Mouse (Mus musculus): ENCODE results near the gene Synpo2l.

Synpo2l gene

GRCm38 (mm10) chr14:20677906-20678305 lies 9.8 kb upstream of the Synpo2l start:
- DNase-seq, result no peak

- DNase-seq, result peak; percentile 99
Measured at GRCm38 (mm10) chr14:20674064-20674833, 6.1 kb upstream of the Synpo2l start, which contains the start of gene Sec24c. TSS of gene Sec24c (plus strand) at chr14:20674308.

DNA sequence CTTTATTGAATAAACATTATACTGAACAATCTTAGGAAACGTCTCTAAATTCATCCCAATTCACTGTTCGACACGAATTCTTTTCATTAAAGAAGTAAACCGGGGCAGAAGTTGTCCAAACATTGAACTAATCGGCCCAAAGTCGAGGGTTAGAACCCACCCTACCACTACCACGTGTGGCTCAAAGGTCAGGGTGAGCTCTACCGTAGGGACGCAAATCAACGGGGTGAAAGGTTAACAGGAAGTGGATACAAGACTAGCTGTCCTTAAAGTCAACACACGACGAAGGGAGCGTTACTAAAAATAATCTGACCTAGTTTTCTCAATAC lies 5.5 kb upstream of the Synpo2l start:
- peak; percentile 55 for DNase-seq

DNA sequence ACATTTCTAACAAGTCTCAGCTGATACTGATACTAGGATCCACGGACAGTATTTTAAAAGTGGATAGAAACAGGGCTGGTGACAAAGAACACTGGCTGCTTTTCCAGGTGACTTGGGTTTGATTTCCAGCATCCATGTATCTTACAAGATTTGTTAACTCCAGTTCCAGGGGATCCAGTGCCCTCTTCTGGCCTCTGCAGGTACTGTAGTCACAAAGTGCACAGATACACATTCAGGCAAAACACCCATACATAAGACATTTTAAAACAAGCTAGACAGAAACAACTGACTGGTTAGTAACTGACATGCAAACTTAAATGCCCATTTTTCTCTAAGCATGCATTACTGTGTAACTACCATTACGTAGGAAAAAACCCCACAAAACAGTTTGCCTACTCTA lies 4.8 kb upstream of the Synpo2l start:
- peak; percentile 56 for DNase-seq

- DNase-seq, result no peak
Measured at GRCm38 (mm10) chr14:20667469-20667868, 685 bp downstream of the Synpo2l start.

GRCm38 (mm10) chr14:20664436-20664835 lies 3.7 kb downstream of the Synpo2l start:
- no peak for DNase-seq

DNA sequence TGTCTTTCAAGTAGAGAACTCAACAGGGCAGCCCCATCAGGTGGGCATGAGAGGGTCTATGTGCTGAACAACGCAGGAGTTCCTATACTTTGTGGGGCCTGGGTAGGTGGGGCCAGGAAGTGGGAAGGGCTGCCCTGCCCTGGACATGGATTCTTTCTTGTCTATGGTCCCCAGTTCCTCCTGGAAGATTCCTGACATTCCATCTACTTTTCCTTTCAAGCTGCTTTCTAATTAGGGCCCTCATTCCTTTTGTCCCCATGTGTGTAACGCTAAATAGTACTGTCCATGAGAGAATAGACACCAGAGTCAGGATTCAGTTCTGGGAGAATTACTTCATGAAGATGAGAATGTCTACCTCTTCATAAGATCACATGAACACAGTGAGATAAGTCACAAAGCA lies 4.6 kb downstream of the Synpo2l start:
- DNase-seq, result no peak

- no peak for DNase-seq
Measured at GRCm38 (mm10) chr14:20662740-20663139, 5.4 kb downstream of the Synpo2l start.

DNA sequence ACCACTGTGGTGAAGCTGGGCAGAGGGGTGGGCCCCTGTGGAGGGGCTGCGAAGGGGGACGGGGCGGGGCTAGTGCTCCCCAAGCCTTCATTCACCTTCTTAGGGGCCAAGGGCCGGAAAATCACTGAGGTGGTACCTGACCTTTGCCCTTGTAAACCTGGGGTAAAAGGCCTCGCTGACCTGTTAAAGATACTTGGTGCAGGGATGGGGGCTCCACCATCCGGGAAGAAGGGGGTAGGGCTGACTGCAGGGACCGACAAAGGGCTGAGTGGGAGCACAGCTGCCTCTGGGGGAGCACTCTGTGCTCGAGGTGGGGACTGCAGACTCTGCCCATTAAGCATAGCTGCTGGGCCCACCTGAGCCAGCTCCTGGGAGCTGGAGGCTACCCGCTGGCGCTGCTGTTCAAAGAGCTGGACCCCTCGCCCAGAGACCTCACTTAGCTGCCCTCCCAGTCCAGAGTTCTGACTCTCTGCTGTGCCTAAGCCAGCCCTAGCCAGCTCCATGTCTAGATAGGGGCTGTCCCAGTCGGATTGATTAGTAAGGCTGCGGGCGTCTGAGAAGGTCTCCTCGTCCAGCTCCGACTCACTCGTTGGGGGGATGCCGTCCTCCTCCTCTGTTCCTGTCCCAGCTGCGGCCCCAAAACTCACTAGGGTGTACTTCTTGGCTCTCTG lies 6.4 kb downstream of the Synpo2l start:
- peak; percentile 6 for DNase-seq

GRCm38 (mm10) chr14:20660827-20661660 lies 7.1 kb downstream of the Synpo2l start:
- DNase-seq, result peak; percentile 94

DNA sequence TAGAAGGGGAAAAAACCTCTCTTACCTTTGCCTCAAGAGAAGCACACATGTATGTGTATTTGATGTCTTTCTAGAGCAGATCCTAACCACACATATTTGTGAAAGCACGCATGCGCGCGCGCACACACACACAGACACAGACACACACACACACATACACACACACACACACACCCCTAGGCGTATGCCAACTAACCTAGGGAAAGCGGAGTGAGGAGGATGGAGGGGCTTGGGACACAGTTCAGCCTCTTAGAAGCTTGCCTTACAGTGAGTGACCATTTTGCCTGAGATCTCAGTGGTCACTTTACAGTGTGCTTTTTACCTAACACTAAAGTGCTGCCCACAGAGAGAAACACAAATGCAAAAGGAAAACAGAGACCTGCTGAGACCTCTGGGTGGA lies 8.5 kb downstream of the Synpo2l start:
- DNase-seq, result no peak

GRCm38 (mm10) chr14:20658902-20659301 lies 9.3 kb downstream of the Synpo2l start:
- no peak for DNase-seq

DNA sequence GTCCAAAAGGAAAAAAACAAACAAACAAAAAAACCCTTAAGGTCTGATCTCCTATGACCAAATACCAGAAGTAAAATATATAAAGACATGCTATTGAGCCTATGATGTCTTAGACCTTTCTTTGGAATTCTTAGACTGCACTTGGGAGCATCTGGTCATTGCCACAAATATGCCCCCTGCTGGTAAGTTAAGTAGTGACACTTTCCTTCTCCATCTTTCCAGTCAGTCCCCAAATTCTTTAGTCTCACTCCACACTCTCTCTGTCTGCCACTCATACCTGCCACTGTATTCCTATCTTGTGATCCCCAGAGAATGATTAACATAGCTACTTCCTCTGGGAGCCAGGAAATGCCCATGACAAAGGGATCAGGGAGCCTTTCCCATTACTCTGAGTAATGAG lies 9.8 kb downstream of the Synpo2l start:
- DNase-seq, result no peak

DNA sequence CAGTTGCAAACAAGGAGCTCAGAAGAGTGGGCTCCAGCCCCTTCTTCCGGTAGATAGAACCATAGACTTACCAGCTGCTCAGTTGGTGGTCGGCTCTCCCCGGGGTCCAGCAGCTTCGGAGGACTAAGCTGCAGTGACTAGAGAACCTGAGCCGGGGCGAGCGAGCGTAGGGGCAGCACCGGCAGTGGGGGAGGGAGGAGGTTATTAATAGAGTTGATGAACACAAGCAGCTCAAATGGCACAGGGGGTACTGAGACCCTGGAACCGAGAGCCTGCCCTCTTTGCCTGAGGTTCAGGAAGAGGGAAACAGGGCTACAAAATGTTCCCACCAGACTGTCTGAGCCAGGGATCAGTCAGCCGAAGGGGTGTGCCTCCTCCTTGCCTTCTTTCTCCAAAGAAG lies 11.8 kb downstream of the Synpo2l start, which contains the start of gene Myoz1:
TSS of gene Myoz1 (minus strand) at position 180 of the 400 bp plus-strand sequence.
- no peak for DNase-seq

GRCm38 (mm10) chr14:20655731-20656130 lies 12.4 kb downstream of the Synpo2l start:
- no peak for DNase-seq

- no peak for DNase-seq
Measured at GRCm38 (mm10) chr14:20654690-20655421, 13.3 kb downstream of the Synpo2l start.

DNA sequence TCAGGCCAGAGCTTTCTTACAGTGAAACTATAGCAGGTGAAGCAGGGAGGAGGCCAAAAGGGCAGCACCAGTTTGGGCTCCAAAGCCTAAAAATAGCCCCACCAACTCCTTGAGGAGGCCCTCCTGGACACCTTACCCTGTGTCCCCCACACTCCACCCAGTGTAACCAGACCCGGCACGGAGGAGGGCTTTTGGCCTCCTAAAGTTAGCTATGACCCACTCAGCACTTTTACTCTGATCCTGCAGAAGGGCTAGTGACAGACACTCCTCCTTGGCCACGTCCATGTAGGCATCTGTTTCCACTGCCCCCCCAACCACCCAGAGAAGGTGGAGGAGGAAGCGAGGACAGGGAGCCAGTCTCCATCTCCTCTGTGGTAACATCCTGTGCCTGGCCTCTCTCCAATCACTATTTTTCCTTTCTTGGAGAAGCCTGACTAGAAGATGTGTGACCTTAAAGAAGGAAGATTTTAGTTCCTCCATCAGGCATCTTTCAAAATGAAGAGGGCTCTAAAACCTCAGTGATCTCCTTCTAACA lies 16.4 kb downstream of the Synpo2l start:
- DNase-seq, result no peak

DNA sequence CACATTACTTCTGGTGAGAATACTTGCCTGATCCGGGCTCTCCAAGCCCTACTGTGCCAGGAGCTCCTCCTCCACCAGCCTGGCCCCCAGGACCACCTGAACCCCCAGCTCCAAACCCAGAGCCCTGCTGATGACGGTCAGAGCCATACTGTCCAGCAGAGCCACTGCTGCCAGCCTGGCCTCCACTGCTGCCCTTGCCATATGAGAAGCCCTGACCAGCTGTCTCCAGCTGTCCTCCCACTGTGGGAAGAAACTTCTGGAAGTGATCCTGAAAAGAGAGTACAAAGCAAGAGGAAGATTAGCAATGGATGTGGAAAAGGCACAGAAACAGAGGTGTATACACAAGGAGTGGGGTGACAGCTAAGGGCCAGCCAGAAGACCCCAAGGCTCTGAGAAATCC lies 17.2 kb downstream of the Synpo2l start:
- DNase-seq, result no peak

DNA sequence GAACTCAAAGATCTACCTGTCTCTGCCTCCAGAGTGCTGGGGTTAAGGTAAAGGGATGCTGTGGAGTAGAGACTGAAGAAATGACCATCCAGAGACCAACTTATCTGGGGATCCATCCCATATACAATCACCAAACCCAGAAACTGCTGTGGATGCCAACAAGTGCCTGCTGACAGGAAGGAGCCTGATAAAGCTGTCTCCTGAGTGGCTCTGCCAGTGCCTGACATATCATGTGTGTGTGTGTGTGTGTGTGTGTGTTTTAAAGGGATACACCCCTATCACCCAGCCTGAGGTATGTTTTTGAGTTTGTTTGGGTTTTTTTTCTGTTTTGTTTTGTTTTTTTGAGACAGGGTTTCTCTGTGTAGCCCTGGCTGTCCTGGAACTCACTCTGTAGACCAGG lies 21.8 kb downstream of the Synpo2l start:
- DNase-seq, result no peak

DNA sequence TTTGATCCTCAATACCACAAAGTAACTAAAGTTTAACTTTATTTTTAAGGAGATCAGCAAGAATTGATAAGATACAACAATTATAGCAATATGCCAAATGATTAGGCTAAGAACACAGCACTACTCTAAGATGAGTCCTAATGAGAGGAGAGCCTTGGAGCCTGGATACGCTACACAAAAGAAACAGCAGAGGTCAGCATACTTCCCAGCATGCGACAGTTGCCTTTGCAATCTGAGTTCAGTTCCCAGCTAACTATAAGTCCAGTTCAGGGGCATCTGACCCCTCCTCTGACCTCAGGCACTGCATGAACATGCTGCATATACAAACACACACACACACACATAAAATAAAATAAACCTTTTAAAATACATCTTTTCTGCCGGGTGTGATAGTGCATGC lies 22.6 kb downstream of the Synpo2l start:
- no peak for DNase-seq

- no peak for DNase-seq
Measured at GRCm38 (mm10) chr14:20641438-20641875, 26.7 kb downstream of the Synpo2l start.

GRCm38 (mm10) chr14:20640644-20641437 lies 27.3 kb downstream of the Synpo2l start, which contains the start of gene Usp54:
TSS of gene Usp54 (minus strand) at chr14:20641063.
- DNase-seq, result peak; percentile 99
